Mouse (Mus musculus) bone marrow macrophage, adult 2 months (primary cell): ENCODE data around the gene Shox2.

Experiments
- CTCF ChIP-seq: IDR thresholded peaks from 2 replicates; pipeline ENCODE4 v1.5.1; 2012; ENCODE audit warnings: low read depth, mild to moderate bottlenecking, low read length, moderate library complexity
- POLR2A ChIP-seq: IDR thresholded peaks from 2 replicates; pipeline ENCODE4 v1.6.1; 2012; ENCODE audit warnings: mild to moderate bottlenecking, low read depth, low read length, borderline replicate concordance

- TF ChIP-seq POLR2A, result no peak
- no peak for TF ChIP-seq CTCF
Measured at GRCm38 (mm10) chr3:66970661-66971331, 10.8 kb downstream of the Shox2 start.
